Mouse (Mus musculus) limb, embryonic 14.5 days (tissue): ENCODE measurements around the gene 5730507C01Rik. TPM values are rescaled to one million over a fixed set of nuclear protein-coding genes. Genes with fewer than 3 reads are reported as not detected.
"Not testable (repeated sequence)": the region's sequence is repeated elsewhere in the genome, so short reads cannot be mapped to it uniquely, and the experiment has no call there.

ENCODE experiments used
- ATAC-seq: fragments of 200-750 bp; cut with Nextera tagmentation; 2 replicates; pipeline ENCODE4 v1.8.0; 2017; ENCODE audit warnings: low read depth, moderate number of reproducible peaks, moderate TSS enrichment; ENCODE audit not compliant: low FRiP score
- DNase-seq: peaks from one replicate; pipeline ENCODE4 v3.0.0-alpha.2; 2015; ENCODE audit warnings: low spot score
- H3K27ac ChIP-seq: fragments of 300-500 bp; sonication (generic); replicated peaks from 2 replicates; pipeline ENCODE4 v1.5.1; 2014; ENCODE audit warnings: low read depth, mild to moderate bottlenecking, low read length, moderate library complexity, mixed read lengths
- H3K27me3 ChIP-seq: fragments of 300-500 bp; sonication (generic); 2 replicates; pipeline ENCODE4 v1.6.1; 2014; ENCODE audit warnings: low read length, mixed read lengths; ENCODE audit not compliant: control insufficient read depth, insufficient read depth
- H3K36me3 ChIP-seq: fragments of 300-500 bp; sonication (generic); 2 replicates; pipeline ENCODE4 v1.6.1; 2014; ENCODE audit warnings: mild to moderate bottlenecking, low read length, moderate library complexity, mixed read lengths; ENCODE audit not compliant: control insufficient read depth, insufficient read depth
- H3K4me1 ChIP-seq: fragments of 300-500 bp; sonication (generic); 2 replicates; pipeline ENCODE4 v1.6.1; 2014; ENCODE audit warnings: antibody characterized with exemption, low read length, mixed read lengths; ENCODE audit not compliant: control insufficient read depth, insufficient read depth
- H3K4me2 ChIP-seq: fragments of 300-500 bp; sonication (generic); replicated peaks from 2 replicates; pipeline ENCODE4 v1.6.1; 2014; ENCODE audit warnings: low read depth, mild to moderate bottlenecking, low read length, moderate library complexity; ENCODE audit not compliant: severe bottlenecking
- H3K4me3 ChIP-seq: fragments of 300-500 bp; sonication (generic); replicated peaks from 2 replicates; pipeline ENCODE4 v1.5.1; 2014; ENCODE audit warnings: low read length
- H3K9ac ChIP-seq: fragments of 300-500 bp; sonication (generic); 2 replicates; pipeline ENCODE4 v1.6.1; 2014; ENCODE audit warnings: mild to moderate bottlenecking, low read depth, low read length, moderate library complexity; ENCODE audit not compliant: severe bottlenecking
- H3K9me3 ChIP-seq: fragments of 300-500 bp; sonication (generic); 2 replicates; pipeline ENCODE4 v1.6.1; 2016; ENCODE audit warnings: low read length; ENCODE audit not compliant: control insufficient read depth
- POLR2A ChIP-seq: fragments of 200-500 bp; IDR thresholded peaks from 2 replicates; pipeline ENCODE4 v1.8.0; 2012; ENCODE audit warnings: inconsistent platforms, mild to moderate bottlenecking, moderate library complexity, borderline replicate concordance; ENCODE audit not compliant: insufficient read depth, insufficient read length; ENCODE audit errors: extremely low read depth
- WGBS: fragments of 180-500 bp; shearing (Covaris S2); extraction: QIAGEN DNeasy Blood & Tissue Kit; methylation state at CpG from one replicate; pipeline ENCODE4 v1.1.7; 2014; 5-methylcytosine and 5-hydroxymethylcytosine counted together
- polyA plus RNA-seq, 2 experiments: library from polyadenylated mRNA; depleted of rRNA in 1 of 2; stranded (reverse) in 1 of 2; unstranded in 1 of 2; fragments of >200 nt; fragmentation: Nextera tagmentation in 1 of 2; extraction: Ambion mirVana in 1 of 2; gene quantifications; 2 replicates each; pipeline versions ENCODE4 v1.2.1 to v1.2.3; 2012 to 2014

Gene 5730507C01Rik
- polyA plus RNA-seq (2012; rRNA removed) (0.82 and 1.1 TPM in 2 replicates), polyA plus RNA-seq (2014; fragmentation: Nextera tagmentation; extraction: Ambion mirVana) (2.7 and 2.8 TPM in 2 replicates)

DNA sequence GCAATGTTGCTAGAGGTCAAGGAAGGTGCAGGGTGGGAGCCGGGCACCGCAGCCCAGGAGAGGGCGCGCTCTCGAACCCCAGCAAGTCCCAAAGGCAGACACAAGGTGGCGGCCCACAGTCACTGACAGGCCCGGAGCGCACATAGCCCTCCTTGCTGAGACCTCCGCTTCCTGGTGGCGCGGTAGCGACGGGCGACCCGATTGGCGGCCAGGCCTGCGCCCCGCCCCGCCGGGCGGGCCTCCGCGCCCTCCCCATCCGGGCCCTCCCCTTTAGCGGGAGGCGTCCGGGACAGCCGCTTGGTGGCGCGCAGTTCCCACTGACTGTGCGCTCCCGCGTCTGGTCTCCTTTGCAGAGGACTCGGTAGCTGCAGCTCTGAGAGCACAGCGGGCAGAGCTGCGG lies at the start of gene 5730507C01Rik:
Gene 5730507C01Rik (plus strand): TSS at position 340 of the 400 bp plus-strand sequence.
- no peaks in the 10 kb centered on the region; the same call in 1 of the 2 replicates for H3K9me3 ChIP-seq
- peak; percentile 61 for DNase-seq
- H3K4me1 ChIP-seq, result no peaks in the 10 kb centered on the region
- ATAC-seq, result peak; percentile 57; the same call in 1 of the 2 replicates
- no peaks in the 10 kb centered on the region for H3K27me3 ChIP-seq
- H3K9ac ChIP-seq, result peak within 1 kb of the TSS; percentile 64
- H3K36me3 ChIP-seq, result no peaks in the 10 kb centered on the region
- peak within 1 kb of the TSS; percentile 45 for H3K4me3 ChIP-seq
- H3K27ac ChIP-seq, result no peak within 1 kb of the TSS
- H3K4me2 ChIP-seq, result peak within 1 kb of the TSS; percentile 45
- no peak for TF ChIP-seq POLR2A
- 2% methylated on average over 13 of the region's 36 CpGs for WGBS

DNA sequence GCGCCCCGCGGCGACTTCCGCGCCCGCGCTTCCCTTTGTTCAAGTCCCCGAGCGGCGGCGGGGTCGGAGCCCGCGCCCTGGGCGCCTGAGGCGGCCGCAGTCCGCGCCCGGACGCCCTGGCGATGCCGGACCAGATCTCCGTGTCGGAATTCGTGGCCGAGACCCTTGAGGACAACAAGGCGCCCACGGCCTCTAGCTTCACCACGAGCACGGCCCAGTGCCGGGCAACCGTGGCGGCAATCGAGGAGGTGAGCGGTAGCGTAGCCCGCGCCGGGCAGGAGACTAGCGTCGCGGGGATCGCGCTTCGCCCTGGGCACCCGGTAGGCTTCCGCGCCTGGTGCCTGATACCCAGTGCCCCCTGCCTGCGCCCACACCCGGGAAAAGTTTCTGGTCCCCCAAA lies 306 bp downstream of the 5730507C01Rik start:
- ATAC-seq, H3K27ac ChIP-seq, H3K9me3 ChIP-seq, DNase-seq, H3K4me1 ChIP-seq, H3K27me3 ChIP-seq, H3K36me3 ChIP-seq: not testable (repeated sequence)
- Histone ChIP-seq H3K4me3 (peak overlapping the region; percentile 45), H3K9ac (peak overlapping the region; percentile 64), H3K4me2 (peak overlapping the region; percentile 45)
- 7% methylated on average over 6 of the region's 52 CpGs for WGBS

DNA sequence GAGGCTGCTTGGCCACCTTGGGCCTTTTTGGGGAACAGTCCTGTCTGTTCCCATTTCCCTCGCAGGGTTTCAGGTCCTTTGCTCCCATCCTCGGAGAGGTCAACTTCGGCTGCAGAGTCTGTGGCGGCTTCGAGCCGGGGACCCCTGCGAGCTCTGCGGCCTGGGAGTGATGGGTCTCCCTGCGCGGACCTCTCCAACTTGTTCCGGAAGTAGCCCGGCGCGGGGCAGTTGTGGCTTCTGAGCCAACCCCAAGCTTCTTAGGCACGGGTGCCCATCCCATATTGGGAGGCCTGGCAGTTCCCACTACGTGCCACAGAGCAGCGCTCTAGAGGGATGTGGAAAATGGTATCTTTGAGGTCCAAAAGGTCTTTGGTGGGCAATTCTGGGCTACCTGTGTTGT lies 767 bp downstream of the 5730507C01Rik start:
- not testable (repeated sequence) for H3K27me3 ChIP-seq, H3K36me3 ChIP-seq, H3K9ac ChIP-seq, DNase-seq, H3K27ac ChIP-seq, H3K9me3 ChIP-seq, H3K4me1 ChIP-seq, ATAC-seq
- peak overlapping the region; percentile 45 for H3K4me3 ChIP-seq
- 11% methylated on average over 17 of the region's 17 CpGs for WGBS
- peak overlapping the region; percentile 45 for H3K4me2 ChIP-seq
